Mouse (Mus musculus): ENCODE measurements around the gene Crcp. TPM values are rescaled to one million over a fixed set of nuclear protein-coding genes. Genes with fewer than 3 reads are reported as not detected.

Crcp gene
- polyA plus RNA-seq, 1 experiment from 2014 or later = 37.0 TPM

GRCm38 (mm10) chr5:130062096-130062495, 33.0 kb downstream of the Crcp start:
- H3K27me3 ChIP-seq (ENCODE audit: control insufficient read depth, insufficient read depth, low read depth, low read length) = no peaks in the 10 kb centered on the region
- H3K36me3 ChIP-seq (ENCODE audit: control insufficient read depth, insufficient read depth, low read length) = peaks cover 9% of the 10 kb centered on the region
- H3K9me3 ChIP-seq (ENCODE audit: control insufficient read depth, low read length) = no peaks in the 10 kb centered on the region; the same call in 1 of the 2 replicates
- 39% methylated on average over 2 of the region's 2 CpGs for WGBS
- H3K9ac ChIP-seq (ENCODE audit: low read length) = no peak overlapping the region
- ATAC-seq (ENCODE audit: low read depth) = peak; percentile 51
- H3K4me2 ChIP-seq (ENCODE audit: low read depth, low read length) = no peak overlapping the region
- no peaks in the 10 kb centered on the region; the same call in 1 of the 2 replicates for H3K4me1 ChIP-seq (replicated peaks; ENCODE audit: control insufficient read depth, insufficient read depth, low read length)
- H3K4me3 ChIP-seq (ENCODE audit: low read length) = no peak overlapping the region
- peak overlapping the region; percentile 65 for H3K27ac ChIP-seq (ENCODE audit: low read length)

- no peak overlapping the region for H3K9ac ChIP-seq (ENCODE audit: low read length)
- H3K4me3 ChIP-seq (ENCODE audit: low read length) = no peak overlapping the region
- no peak overlapping the region for H3K27ac ChIP-seq (ENCODE audit: low read length)
- no peak for ATAC-seq (ENCODE audit: low read depth)
- no peak overlapping the region for H3K4me2 ChIP-seq (ENCODE audit: low read depth, low read length)
- no peaks in the 10 kb centered on the region; the same call in 1 of the 2 replicates for H3K9me3 ChIP-seq (ENCODE audit: control insufficient read depth, low read length)
- H3K27me3 ChIP-seq (ENCODE audit: control insufficient read depth, insufficient read depth, low read depth, low read length) = no peaks in the 10 kb centered on the region
- H3K4me1 ChIP-seq (replicated peaks; ENCODE audit: control insufficient read depth, insufficient read depth, low read length) = no peaks in the 10 kb centered on the region; the same call in 1 of the 2 replicates
- 85% methylated on average over 2 of the region's 2 CpGs for WGBS
- peaks cover 9% of the 10 kb centered on the region for H3K36me3 ChIP-seq (ENCODE audit: control insufficient read depth, insufficient read depth, low read length)
These were observed 34.7 kb downstream of the Crcp start for GRCm38 (mm10) chr5:130063760-130064159.

- Histone ChIP-seq H3K36me3 (ENCODE audit: control insufficient read depth, insufficient read depth, low read length) (peaks cover 2% of the 10 kb centered on the region), H3K9ac (ENCODE audit: low read length) (no peak overlapping the region), H3K27me3 (ENCODE audit: control insufficient read depth, insufficient read depth, low read depth, low read length) (no peaks in the 10 kb centered on the region), H3K4me3 (ENCODE audit: low read length) (no peak overlapping the region), H3K27ac (ENCODE audit: low read length) (no peak overlapping the region), H3K9me3 (ENCODE audit: control insufficient read depth, low read length) (no peaks in the 10 kb centered on the region; the same call in 1 of the 2 replicates), H3K4me2 (ENCODE audit: low read depth, low read length) (no peak overlapping the region), H3K4me1 (replicated peaks; ENCODE audit: control insufficient read depth, insufficient read depth, low read length) (no peaks in the 10 kb centered on the region; the same call in 1 of the 2 replicates)
- WGBS = 95% methylated on average over 1 of the region's 1 CpGs
- no peak for ATAC-seq (ENCODE audit: low read depth)
These were observed 36.5 kb downstream of the Crcp start for GRCm38 (mm10) chr5:130065579-130065978.

GRCm38 (mm10) chr5:130067841-130068264, 38.8 kb downstream of the Crcp start:
- H3K27ac ChIP-seq (ENCODE audit: low read length) = no peak overlapping the region
- no peak overlapping the region for H3K9ac ChIP-seq (ENCODE audit: low read length)
- H3K4me1 ChIP-seq (replicated peaks; ENCODE audit: control insufficient read depth, insufficient read depth, low read length) = no peaks in the 10 kb centered on the region
- no peak overlapping the region for H3K4me2 ChIP-seq (ENCODE audit: low read depth, low read length)
- no peak overlapping the region for H3K4me3 ChIP-seq (ENCODE audit: low read length)
- 42% methylated on average over 3 of the region's 3 CpGs for WGBS
- no peaks in the 10 kb centered on the region for H3K36me3 ChIP-seq (ENCODE audit: control insufficient read depth, insufficient read depth, low read length)
- no peaks in the 10 kb centered on the region; the same call in 1 of the 2 replicates for H3K9me3 ChIP-seq (ENCODE audit: control insufficient read depth, low read length)
- no peak for ATAC-seq (ENCODE audit: low read depth)
- H3K27me3 ChIP-seq (ENCODE audit: control insufficient read depth, insufficient read depth, low read depth, low read length) = no peaks in the 10 kb centered on the region

GRCm38 (mm10) chr5:130073026-130073425, 43.9 kb downstream of the Crcp start, which contains the start of gene Tpst1:
Tpst1 (plus strand) TSS chr5:130073326.
- no peaks in the 10 kb centered on the region for H3K36me3 ChIP-seq (ENCODE audit: control insufficient read depth, insufficient read depth, low read length)
- no peak within 1 kb of the TSS for H3K4me3 ChIP-seq (ENCODE audit: low read length)
- H3K27ac ChIP-seq (ENCODE audit: low read length) = no peak within 1 kb of the TSS
- no peak within 1 kb of the TSS for H3K9ac ChIP-seq (ENCODE audit: low read length)
- no peaks in the 10 kb centered on the region for H3K9me3 ChIP-seq (ENCODE audit: control insufficient read depth, low read length)
- no peak within 1 kb of the TSS for H3K4me2 ChIP-seq (ENCODE audit: low read depth, low read length)
- WGBS = 77% methylated on average over 6 of the region's 6 CpGs
- no peaks in the 10 kb centered on the region for H3K4me1 ChIP-seq (replicated peaks; ENCODE audit: control insufficient read depth, insufficient read depth, low read length)
- H3K27me3 ChIP-seq (ENCODE audit: control insufficient read depth, insufficient read depth, low read depth, low read length) = no peaks in the 10 kb centered on the region
- ATAC-seq (ENCODE audit: low read depth) = no peak

- Histone ChIP-seq H3K9me3 (ENCODE audit: control insufficient read depth, low read length) (no peaks in the 10 kb centered on the region), H3K4me1 (replicated peaks; ENCODE audit: control insufficient read depth, insufficient read depth, low read length) (peaks cover 4% of the 10 kb centered on the region), H3K4me3 (ENCODE audit: low read length) (no peak overlapping the region), H3K9ac (ENCODE audit: low read length) (no peak overlapping the region), H3K27me3 (ENCODE audit: control insufficient read depth, insufficient read depth, low read depth, low read length) (no peaks in the 10 kb centered on the region), H3K4me2 (ENCODE audit: low read depth, low read length) (no peak overlapping the region), H3K27ac (ENCODE audit: low read length) (no peak overlapping the region), H3K36me3 (ENCODE audit: control insufficient read depth, insufficient read depth, low read length) (no peaks in the 10 kb centered on the region)
- WGBS = 51% methylated on average over 6 of the region's 6 CpGs
- no peak for ATAC-seq (ENCODE audit: low read depth)
These were observed 45.4 kb downstream of the Crcp start for GRCm38 (mm10) chr5:130074491-130074890.

- Histone ChIP-seq H3K4me3 (ENCODE audit: low read length) (no peak overlapping the region), H3K9ac (ENCODE audit: low read length) (no peak overlapping the region), H3K4me1 (replicated peaks; ENCODE audit: control insufficient read depth, insufficient read depth, low read length) (peaks cover 9% of the 10 kb centered on the region), H3K36me3 (ENCODE audit: control insufficient read depth, insufficient read depth, low read length) (no peaks in the 10 kb centered on the region), H3K27ac (ENCODE audit: low read length) (no peak overlapping the region), H3K4me2 (ENCODE audit: low read depth, low read length) (no peak overlapping the region), H3K9me3 (ENCODE audit: control insufficient read depth, low read length) (no peaks in the 10 kb centered on the region), H3K27me3 (ENCODE audit: control insufficient read depth, insufficient read depth, low read depth, low read length) (no peaks in the 10 kb centered on the region)
- WGBS = 54% methylated on average over 6 of the region's 6 CpGs
- no peak for ATAC-seq (ENCODE audit: low read depth)
These were observed 47.3 kb downstream of the Crcp start for GRCm38 (mm10) chr5:130076396-130076795.

GRCm38 (mm10) chr5:130078096-130078833, 49.2 kb downstream of the Crcp start:
- H3K27ac ChIP-seq (ENCODE audit: low read length) = no peak overlapping the region

GRCm38 (mm10) chr5:130078834-130079156, 49.7 kb downstream of the Crcp start:
- 31% methylated on average over 6 of the region's 6 CpGs for WGBS
- peak overlapping the region; percentile 82 for H3K4me2 ChIP-seq (ENCODE audit: low read depth, low read length)
- H3K9me3 ChIP-seq (ENCODE audit: control insufficient read depth, low read length) = 0 out of 2 replicates have a peak, but pooled peaks cover 2% of the 10 kb centered on the region
- H3K27ac ChIP-seq (ENCODE audit: low read length) = peak overlapping the region; percentile 30; the same call in 1 of the 2 replicates
- no peaks in the 10 kb centered on the region for H3K27me3 ChIP-seq (ENCODE audit: control insufficient read depth, insufficient read depth, low read depth, low read length)
- peak overlapping the region; percentile 59 for H3K4me3 ChIP-seq (ENCODE audit: low read length)
- peak overlapping the region; percentile 69 for H3K9ac ChIP-seq (ENCODE audit: low read length)
- H3K36me3 ChIP-seq (ENCODE audit: control insufficient read depth, insufficient read depth, low read length) = no peaks in the 10 kb centered on the region
- ATAC-seq (ENCODE audit: low read depth) = peak; percentile 26
- peaks cover 9% of the 10 kb centered on the region for H3K4me1 ChIP-seq (replicated peaks; ENCODE audit: control insufficient read depth, insufficient read depth, low read length)

More at GRCm38 (mm10) chr5:130078096-130078833, 49.2 kb downstream of the Crcp start:
- no peak overlapping the region for H3K9ac ChIP-seq (ENCODE audit: low read length)
- H3K9me3 ChIP-seq (ENCODE audit: control insufficient read depth, low read length) = 0 out of 2 replicates have a peak, but pooled peaks cover 2% of the 10 kb centered on the region
- H3K27me3 ChIP-seq (ENCODE audit: control insufficient read depth, insufficient read depth, low read depth, low read length) = no peaks in the 10 kb centered on the region
- WGBS = 62% methylated on average over 9 of the region's 9 CpGs
- H3K4me1 ChIP-seq (replicated peaks; ENCODE audit: control insufficient read depth, insufficient read depth, low read length) = peaks cover 9% of the 10 kb centered on the region
- no peak for ATAC-seq (ENCODE audit: low read depth)
- no peak overlapping the region for H3K4me3 ChIP-seq (ENCODE audit: low read length)
- no peaks in the 10 kb centered on the region for H3K36me3 ChIP-seq (ENCODE audit: control insufficient read depth, insufficient read depth, low read length)
- H3K4me2 ChIP-seq (ENCODE audit: low read depth, low read length) = no peak overlapping the region

All from lung, embryonic 16.5 days (tissue).